Mouse (Mus musculus): ENCODE data around the gene Tbk1.

GRCm38 (mm10) chr10:121519710-121520109 is 66.9 kb downstream of the Tbk1 start:
- no peak for TF ChIP-seq CTCF (IDR thresholded peaks at IDR 0.05; ENCODE audit: borderline replicate concordance, extremely low read depth, insufficient read depth, insufficient read length)
- no peak for TF ChIP-seq POLR2A (IDR thresholded peaks at IDR 0.05; ENCODE audit: borderline replicate concordance, extremely low read depth, insufficient read depth, insufficient read length, poor library complexity, severe bottlenecking)

Data from brain, embryonic 14.5 days (tissue).